Mouse (Mus musculus) olfactory bulb, adult 2 months (tissue): ENCODE measurements around the gene Pdzk1ip1. TPM values are rescaled to one million over a fixed set of nuclear protein-coding genes. Genes with fewer than 3 reads are reported as not detected.

Source experiments
- H3K27ac ChIP-seq: fragments of 200-500 bp; 2 replicates; pipeline ENCODE4 v1.5.1; 2012; ENCODE audit warnings: low read depth, low read length; ENCODE audit not compliant: insufficient read depth
- H3K4me1 ChIP-seq: fragments of 200-500 bp; 2 replicates; pipeline ENCODE4 v1.6.1; 2012; ENCODE audit warnings: low read length; ENCODE audit not compliant: control insufficient read depth, insufficient read depth
- H3K4me3 ChIP-seq: fragments of 200-500 bp; 2 replicates; pipeline ENCODE4 v1.5.1; 2012; ENCODE audit warnings: mild to moderate bottlenecking, low read depth, low read length, moderate library complexity; ENCODE audit not compliant: insufficient read depth
- CTCF ChIP-seq: fragments of 200-500 bp; IDR thresholded peaks from 2 replicates; pipeline ENCODE4 v1.5.1; 2012; ENCODE audit warnings: low read depth, mild to moderate bottlenecking, low read length, moderate library complexity; ENCODE audit not compliant: insufficient read depth
- POLR2A ChIP-seq: fragments of 200-500 bp; IDR thresholded peaks from 2 replicates; pipeline ENCODE4 v1.6.1; 2012; ENCODE audit warnings: mild to moderate bottlenecking, low read depth, low read length, moderate library complexity; ENCODE audit not compliant: insufficient read depth
- WGBS: fragments of 180-500 bp; shearing (Covaris S2); methylation state at CpG from one replicate; pipeline ENCODE4 v1.1.7; 2018; 5-methylcytosine and 5-hydroxymethylcytosine counted together
- polyA plus RNA-seq: library from polyadenylated mRNA; stranded (reverse); fragments of >200 nt; gene quantifications from 2 replicates; pipeline ENCODE4 v1.2.4, GENCODE M21; 2012; ENCODE audit warnings: low replicate concordance; ENCODE audit not compliant: missing spikeins, insufficient read depth, insufficient read length

Pdzk1ip1 gene
- polyA plus RNA-seq, 1 experiment: not detected

GRCm38 (mm10) chr4:115063518-115064239, 24.8 kb upstream of the Pdzk1ip1 start:
- no peak for TF ChIP-seq POLR2A
- TF ChIP-seq CTCF: no peak
- peak overlapping the region; percentile 40 for H3K4me3 ChIP-seq
- H3K4me1 ChIP-seq: peaks cover 9% of the 10 kb centered on the region
- 4% methylated on average over 31 of the region's 31 CpGs for WGBS
- no peak overlapping the region for H3K27ac ChIP-seq

- Histone ChIP-seq H3K4me1 (no peaks in the 10 kb centered on the region), H3K4me3 (no peak overlapping the region), H3K27ac (no peak overlapping the region)
- 67% methylated on average over 1 of the region's 1 CpGs for WGBS
- no peak for TF ChIP-seq POLR2A
- no peak for TF ChIP-seq CTCF
These were observed 16.8 kb upstream of the Pdzk1ip1 start for GRCm38 (mm10) chr4:115071668-115072067.

- no peak for TF ChIP-seq CTCF
- no peak for TF ChIP-seq POLR2A
- H3K4me1 ChIP-seq: no peaks in the 10 kb centered on the region; the same call in 1 of the 2 replicates
- no peak overlapping the region for H3K27ac ChIP-seq
- 93% methylated on average over 1 of the region's 1 CpGs for WGBS
- no peak overlapping the region for H3K4me3 ChIP-seq
These were observed 13.7 kb upstream of the Pdzk1ip1 start for GRCm38 (mm10) chr4:115074789-115075188.

GRCm38 (mm10) chr4:115075204-115075915, 13.1 kb upstream of the Pdzk1ip1 start:
- 59% methylated on average over 3 of the region's 3 CpGs for WGBS
- no peak overlapping the region for H3K4me3 ChIP-seq
- TF ChIP-seq POLR2A (no peak), CTCF (no peak)
- H3K27ac ChIP-seq: no peak overlapping the region
- H3K4me1 ChIP-seq: no peaks in the 10 kb centered on the region; the same call in 1 of the 2 replicates

- no peak overlapping the region for H3K27ac ChIP-seq
- WGBS: 47% methylated on average over 10 of the region's 10 CpGs
- TF ChIP-seq POLR2A: no peak
- H3K4me1 ChIP-seq: no peaks in the 10 kb centered on the region; the same call in 1 of the 2 replicates
- no peak overlapping the region for H3K4me3 ChIP-seq
These were observed 9.4 kb upstream of the Pdzk1ip1 start for GRCm38 (mm10) chr4:115078892-115079820.

- H3K27ac ChIP-seq: no peak overlapping the region
- no peaks in the 10 kb centered on the region; the same call in 1 of the 2 replicates for H3K4me1 ChIP-seq
- no peak for TF ChIP-seq POLR2A
- no peak overlapping the region for H3K4me3 ChIP-seq
- 52% methylated on average over 5 of the region's 5 CpGs for WGBS
These were observed 8.6 kb upstream of the Pdzk1ip1 start for GRCm38 (mm10) chr4:115079821-115080349.

GRCm38 (mm10) chr4:115083031-115083430, 5.5 kb upstream of the Pdzk1ip1 start:
- Histone ChIP-seq H3K4me1 (no peaks in the 10 kb centered on the region; the same call in 1 of the 2 replicates), H3K4me3 (no peak overlapping the region), H3K27ac (no peak overlapping the region)
- TF ChIP-seq POLR2A (no peak), CTCF (no peak)
- 82% methylated on average over 3 of the region's 3 CpGs for WGBS

GRCm38 (mm10) chr4:115085522-115086095, 2.9 kb upstream of the Pdzk1ip1 start:
- 18% methylated on average over 6 of the region's 6 CpGs for WGBS
- 0 out of 2 replicates have a peak, but pooled peaks cover 4% of the 10 kb centered on the region for H3K4me1 ChIP-seq
- TF ChIP-seq CTCF (peak; percentile 79), POLR2A (no peak)
- no peak overlapping the region for H3K4me3 ChIP-seq
- no peak overlapping the region for H3K27ac ChIP-seq
